Mouse (Mus musculus) CD4-positive naive resting alpha-beta T cell, adult 57 days (primary cell): ENCODE measurements around the gene Slc22a15. TPM values are rescaled to one million over a fixed set of nuclear protein-coding genes. Genes with fewer than 3 reads are reported as not detected.

ENCODE experiments used
- total RNA-seq: library from RNA; stranded (reverse); gene quantifications from one replicate; pipeline ENCODE4 v1.2.4, GENCODE M21; 2023

The Slc22a15 gene
- 2.7 TPM for total RNA-seq

DNA sequence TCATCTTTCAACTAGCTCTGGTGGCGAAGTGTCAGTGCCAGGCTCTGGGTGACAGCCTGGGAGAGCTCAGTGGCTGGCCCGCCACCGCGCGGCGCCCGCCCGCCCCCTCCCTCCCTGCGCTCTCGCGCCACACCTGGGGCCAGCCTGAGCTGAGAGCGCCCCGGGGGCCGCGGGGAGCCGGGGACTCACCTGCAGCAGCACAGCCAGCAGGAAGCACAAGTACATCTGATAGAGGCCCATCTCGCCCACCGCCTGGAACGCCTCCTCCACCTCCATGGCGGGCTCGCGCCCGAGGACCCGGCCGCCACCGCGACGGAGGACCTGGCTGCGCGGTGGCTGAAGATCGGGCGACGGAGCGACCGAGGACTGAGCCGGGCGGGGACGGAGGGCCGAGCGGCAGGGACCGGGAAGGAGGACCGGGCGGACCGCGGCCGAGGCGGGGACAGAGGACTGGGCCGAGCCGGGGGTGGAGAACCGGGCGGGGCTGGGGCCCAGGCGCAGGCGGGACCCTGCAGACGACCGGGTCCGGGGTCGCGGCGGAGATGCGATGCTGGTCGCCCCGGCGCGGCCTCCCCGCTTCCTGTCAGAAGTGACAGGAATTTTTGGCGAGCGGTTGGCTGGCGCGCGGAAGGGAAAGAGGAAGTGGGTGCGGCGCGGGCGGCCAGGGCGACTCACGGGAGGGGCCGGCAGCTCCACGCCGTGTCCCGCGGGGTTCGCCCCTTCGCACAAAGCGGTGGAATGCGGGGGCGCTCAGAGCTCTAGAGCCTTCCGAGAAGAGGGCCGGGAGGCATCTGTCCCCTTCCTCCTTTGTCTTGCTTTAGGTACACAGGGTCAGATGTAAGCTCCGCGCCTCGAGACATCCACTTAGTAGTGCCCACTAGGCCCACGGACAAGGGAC, at the start of gene Slc22a15:
TSS of gene Slc22a15 (minus strand) at position 611 of the 898 bp plus-strand sequence.

DNA sequence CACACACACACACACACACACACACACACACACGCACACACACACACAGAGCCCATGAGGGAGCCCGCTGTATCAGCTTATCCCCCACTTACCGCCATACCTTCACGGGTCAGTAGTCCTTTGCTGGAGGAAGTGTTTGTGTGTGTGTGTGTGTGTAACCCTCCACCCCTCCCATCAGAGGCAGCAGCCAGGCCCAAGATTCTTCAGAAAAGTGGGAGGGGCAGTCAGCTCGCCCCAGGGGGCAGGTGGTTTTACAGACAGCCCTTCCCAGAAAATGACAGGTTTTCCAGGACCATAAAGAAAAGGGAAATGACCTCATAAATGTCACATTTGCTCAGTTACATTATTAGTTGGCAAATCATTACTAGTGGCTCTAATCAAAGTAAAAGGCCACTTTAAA, 75.4 kb downstream of the Slc22a15 start, which contains the start of gene Mab21l3:
TSS of gene Mab21l3 (minus strand) at position 144 of the 400 bp plus-strand sequence.

Other genes starting within 250 kb of the Slc22a15 start
- gene Mab21l3, start 75.5 kb downstream of the Slc22a15 start, total RNA-seq, result not detected
- gene Nhlh2, start 85.6 kb upstream of the Slc22a15 start, total RNA-seq, result not detected
- not detected for gene Casq2, start 162.0 kb upstream of the Slc22a15 start, total RNA-seq